Mouse (Mus musculus) forebrain, postnatal 0 days (tissue): ENCODE measurements around the gene Pou2f3. TPM values are rescaled to one million over a fixed set of nuclear protein-coding genes. Genes with fewer than 3 reads are reported as not detected.

Source experiments
- ATAC-seq: fragments of 200-750 bp; cut with Nextera tagmentation; 2 replicates; pipeline ENCODE4 v1.8.0; 2017; ENCODE audit warnings: mild to moderate bottlenecking, moderate library complexity
- DNase-seq: peaks from one replicate; pipeline ENCODE4 v3.0.0-alpha.2; 2015
- H3K27ac ChIP-seq: fragments of 300-500 bp; sonication (generic); 2 replicates; pipeline ENCODE4 v1.5.1; 2014; ENCODE audit warnings: low read depth, mild to moderate bottlenecking, antibody characterized with exemption, low read length, moderate library complexity, mixed read lengths
- H3K27me3 ChIP-seq: fragments of 300-500 bp; sonication (generic); 2 replicates; pipeline ENCODE4 v1.6.1; 2014; ENCODE audit warnings: mild to moderate bottlenecking, low read length, mixed read lengths; ENCODE audit not compliant: insufficient read depth
- H3K36me3 ChIP-seq: fragments of 300-500 bp; sonication (generic); 2 replicates; pipeline ENCODE4 v1.6.1; 2014; ENCODE audit warnings: mild to moderate bottlenecking, moderate library complexity; ENCODE audit not compliant: insufficient read depth
- H3K4me1 ChIP-seq: fragments of 300-500 bp; sonication (generic); 2 replicates; pipeline ENCODE4 v1.6.1; 2014; ENCODE audit warnings: antibody characterized with exemption; ENCODE audit not compliant: insufficient read depth
- H3K4me2 ChIP-seq: fragments of 300-500 bp; sonication (generic); 2 replicates; pipeline ENCODE4 v1.6.1; 2014; ENCODE audit warnings: low read depth, mild to moderate bottlenecking, moderate library complexity
- H3K4me3 ChIP-seq: fragments of 300-500 bp; sonication (generic); 2 replicates; pipeline ENCODE4 v1.5.1; 2014; ENCODE audit warnings: low read depth, low read length, mixed read lengths
- H3K9ac ChIP-seq: fragments of 300-500 bp; sonication (generic); 2 replicates; pipeline ENCODE4 v1.6.1; 2014; ENCODE audit warnings: mild to moderate bottlenecking
- H3K9me3 ChIP-seq: fragments of 300-500 bp; sonication (generic); 2 replicates; pipeline ENCODE4 v1.6.1; 2016; ENCODE audit warnings: low read length
- CTCF ChIP-seq: sonication (generic); IDR thresholded peaks from 2 replicates; pipeline ENCODE4 v1.5.1; 2016; ENCODE audit warnings: antibody characterized with exemption, control low read depth, low read depth
- WGBS: fragments of 180-500 bp; shearing (Covaris S2); extraction: QIAGEN DNeasy Blood & Tissue Kit; methylation state at CpG from one replicate; pipeline ENCODE4 v1.1.7; 2014; 5-methylcytosine and 5-hydroxymethylcytosine counted together
- polyA plus RNA-seq: library from polyadenylated mRNA; unstranded; fragments of >200 nt; fragmentation: Nextera tagmentation; extraction: Ambion mirVana; gene quantifications from 2 replicates; pipeline ENCODE4 v1.2.1, GENCODE M21; 2015
- total RNA-seq: library from RNA; depleted of rRNA; stranded (reverse); fragments of >200 nt; gene quantifications from 2 replicates; pipeline ENCODE4 v1.2.3, GENCODE M21; 2014

Pou2f3 gene
- total and polyA plus RNA-seq, 2 experiments from 2014 or later = not detected

GRCm38 (mm10) chr9:43232286-43232685 is 22.1 kb upstream of the Pou2f3 start:
- ATAC-seq (no peak), DNase-seq (no peak)
- Histone ChIP-seq H3K4me1 (no peaks in the 10 kb centered on the region), H3K9ac (no peak overlapping the region), H3K4me3 (no peak overlapping the region), H3K36me3 (no peaks in the 10 kb centered on the region), H3K9me3 (no peaks in the 10 kb centered on the region), H3K27ac (no peak overlapping the region), H3K27me3 (no peaks in the 10 kb centered on the region), H3K4me2 (no peak overlapping the region)
- WGBS = 24% methylated on average over 5 of the region's 5 CpGs
- no peak for TF ChIP-seq CTCF

DNA sequence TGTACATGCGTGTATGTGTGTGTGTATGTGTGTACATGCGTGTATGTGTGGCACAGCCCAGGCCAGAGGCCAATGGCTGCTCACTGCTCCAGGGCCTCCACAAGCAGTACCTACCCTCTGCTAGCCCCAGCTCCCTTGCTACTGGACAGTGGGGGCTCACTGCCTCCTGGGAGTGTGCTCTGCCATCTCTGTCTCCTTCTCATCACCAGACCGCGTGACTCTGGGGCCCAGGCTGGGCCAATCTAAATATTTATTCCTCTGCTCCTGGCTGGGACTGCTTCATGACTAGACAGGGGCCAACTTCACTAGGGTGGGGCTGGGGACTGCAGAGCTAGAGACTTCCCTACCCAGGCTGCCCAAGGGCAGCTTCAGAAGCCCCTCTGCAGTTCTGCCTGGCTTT is 21.6 kb upstream of the Pou2f3 start:
- Histone ChIP-seq H3K4me3 (no peak overlapping the region), H3K27ac (no peak overlapping the region), H3K4me2 (no peak overlapping the region), H3K9ac (no peak overlapping the region), H3K4me1 (no peaks in the 10 kb centered on the region), H3K36me3 (no peaks in the 10 kb centered on the region), H3K27me3 (no peaks in the 10 kb centered on the region), H3K9me3 (no peaks in the 10 kb centered on the region)
- no peak for TF ChIP-seq CTCF
- no peak for ATAC-seq
- WGBS = 75% methylated on average over 4 of the region's 4 CpGs
- no peak for DNase-seq

- TF ChIP-seq CTCF = no peak
- H3K9ac ChIP-seq = no peak overlapping the region
- no peaks in the 10 kb centered on the region for H3K27me3 ChIP-seq
- no peak overlapping the region for H3K27ac ChIP-seq
- H3K4me3 ChIP-seq = no peak overlapping the region
- H3K4me1 ChIP-seq = no peaks in the 10 kb centered on the region
- no peaks in the 10 kb centered on the region for H3K36me3 ChIP-seq
- WGBS = 74% methylated on average over 4 of the region's 4 CpGs
- DNase-seq (no peak), ATAC-seq (no peak)
- H3K9me3 ChIP-seq = no peaks in the 10 kb centered on the region
- H3K4me2 ChIP-seq = no peak overlapping the region
These were observed 20.7 kb upstream of the Pou2f3 start for GRCm38 (mm10) chr9:43230886-43231285.

DNA sequence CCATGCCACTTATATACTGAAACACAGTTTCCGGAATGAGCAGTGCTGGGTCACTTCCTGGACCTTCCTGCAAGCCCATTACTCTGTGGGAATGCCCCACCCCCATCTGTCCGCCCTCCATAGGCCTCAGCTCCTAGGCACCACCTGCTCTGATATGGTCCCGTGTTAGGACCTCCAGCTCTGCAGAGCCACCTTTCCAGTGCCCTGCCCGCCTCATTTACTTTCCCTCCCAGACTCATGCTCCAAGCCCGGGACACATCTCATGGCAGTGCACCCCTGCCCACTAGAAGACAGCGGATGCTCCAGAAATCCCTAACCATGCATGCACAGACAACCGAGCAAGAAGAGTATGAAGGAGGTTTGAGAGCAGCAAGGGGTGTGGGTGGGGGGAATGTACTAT is 19.8 kb upstream of the Pou2f3 start:
- no peak overlapping the region for H3K4me3 ChIP-seq
- no peak for TF ChIP-seq CTCF
- H3K9me3 ChIP-seq = no peaks in the 10 kb centered on the region
- H3K4me1 ChIP-seq = no peaks in the 10 kb centered on the region
- H3K27me3 ChIP-seq = no peaks in the 10 kb centered on the region
- no peak overlapping the region for H3K27ac ChIP-seq
- no peaks in the 10 kb centered on the region for H3K36me3 ChIP-seq
- WGBS = 89% methylated on average over 7 of the region's 7 CpGs
- H3K9ac ChIP-seq = no peak overlapping the region
- no peak overlapping the region for H3K4me2 ChIP-seq
- DNase-seq = no peak
- ATAC-seq = no peak

DNA sequence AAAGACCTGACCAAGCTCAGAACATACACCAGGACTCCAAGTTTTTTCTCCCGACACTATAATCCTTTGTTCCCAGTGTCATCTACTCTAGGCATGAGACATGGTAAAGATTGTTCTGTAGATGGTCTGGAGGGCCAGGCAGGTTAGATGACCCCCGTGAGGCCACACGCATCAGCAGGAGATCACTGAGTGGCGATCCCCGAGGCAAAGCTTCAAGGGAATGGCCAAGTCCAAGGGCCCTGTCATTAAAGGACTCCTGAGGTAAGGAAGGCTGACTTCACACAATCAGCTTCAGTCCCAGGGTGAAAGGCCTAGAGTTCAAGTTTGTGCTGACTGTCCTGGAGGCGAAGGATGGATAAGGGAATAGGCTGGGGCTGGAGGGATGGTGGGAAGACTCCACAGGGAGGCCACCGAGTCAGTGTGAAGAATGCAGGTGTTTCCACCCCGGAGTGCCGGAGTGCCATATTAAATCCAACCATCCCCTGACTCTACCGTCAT is 19.3 kb upstream of the Pou2f3 start:
- H3K27me3 ChIP-seq = no peaks in the 10 kb centered on the region
- no peak overlapping the region for H3K9ac ChIP-seq
- H3K4me1 ChIP-seq = no peaks in the 10 kb centered on the region
- no peak overlapping the region for H3K4me3 ChIP-seq
- H3K4me2 ChIP-seq = no peak overlapping the region
- WGBS = 92% methylated on average over 10 of the region's 10 CpGs
- TF ChIP-seq CTCF = no peak
- ATAC-seq (no peak), DNase-seq (no peak)
- H3K36me3 ChIP-seq = no peaks in the 10 kb centered on the region
- H3K27ac ChIP-seq = no peak overlapping the region
- no peaks in the 10 kb centered on the region for H3K9me3 ChIP-seq

DNA sequence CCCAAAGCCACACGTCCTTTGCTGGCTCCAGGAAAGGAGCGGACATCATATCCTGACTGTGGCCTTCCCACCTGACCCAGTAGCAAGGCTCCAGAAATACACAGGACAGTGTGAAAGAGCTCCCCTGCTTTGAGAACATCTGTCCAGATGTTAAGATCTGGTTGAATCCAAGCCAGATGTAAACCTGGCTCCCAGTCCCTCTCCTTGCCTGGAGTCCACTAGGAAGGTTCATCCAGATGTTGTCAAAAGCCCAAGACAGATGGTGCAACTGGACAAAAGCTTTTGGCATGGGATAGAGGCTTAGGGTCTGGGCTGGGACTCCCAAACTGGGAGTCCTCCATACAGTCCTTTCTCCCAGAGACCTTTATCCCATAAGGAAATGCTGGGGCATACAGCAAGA is 18.6 kb upstream of the Pou2f3 start:
- ATAC-seq (no peak), DNase-seq (no peak)
- WGBS = 93% methylated on average over 2 of the region's 2 CpGs
- Histone ChIP-seq H3K9ac (no peak overlapping the region), H3K27ac (no peak overlapping the region), H3K4me1 (no peaks in the 10 kb centered on the region), H3K36me3 (no peaks in the 10 kb centered on the region), H3K9me3 (no peaks in the 10 kb centered on the region), H3K27me3 (no peaks in the 10 kb centered on the region), H3K4me3 (no peak overlapping the region), H3K4me2 (no peak overlapping the region)
- no peak for TF ChIP-seq CTCF

DNA sequence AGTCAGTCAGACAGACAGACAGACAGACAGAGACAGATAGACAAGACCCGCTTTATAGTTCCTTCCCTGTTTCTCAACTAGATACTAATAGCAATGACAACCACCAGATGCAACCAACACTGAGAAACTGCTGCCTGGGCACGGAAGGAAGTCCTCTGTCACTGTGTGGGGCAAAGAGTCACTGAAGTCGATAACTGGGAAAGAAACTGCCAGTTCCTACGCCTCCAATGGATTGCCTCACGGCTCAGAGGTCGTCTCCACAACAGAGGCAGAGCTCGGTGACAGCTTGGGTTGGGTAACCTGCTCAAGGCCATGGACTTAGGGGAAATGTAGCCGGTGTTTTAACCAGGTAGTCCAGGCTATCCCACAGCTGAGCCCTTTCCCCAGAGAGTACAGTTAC is 17.5 kb upstream of the Pou2f3 start:
- no peak for ATAC-seq
- no peak for DNase-seq
- Histone ChIP-seq H3K4me3 (no peak overlapping the region), H3K4me1 (no peaks in the 10 kb centered on the region), H3K27me3 (no peaks in the 10 kb centered on the region), H3K36me3 (no peaks in the 10 kb centered on the region), H3K9me3 (no peaks in the 10 kb centered on the region), H3K27ac (no peak overlapping the region), H3K4me2 (no peak overlapping the region), H3K9ac (no peak overlapping the region)
- TF ChIP-seq CTCF = no peak
- 89% methylated on average over 8 of the region's 8 CpGs for WGBS

- no peaks in the 10 kb centered on the region for H3K9me3 ChIP-seq
- 82% methylated on average over 9 of the region's 9 CpGs for WGBS
- H3K27me3 ChIP-seq = no peaks in the 10 kb centered on the region
- no peak overlapping the region for H3K27ac ChIP-seq
- DNase-seq (no peak), ATAC-seq (no peak)
- H3K4me1 ChIP-seq = no peaks in the 10 kb centered on the region
- H3K4me2 ChIP-seq = no peak overlapping the region
- H3K9ac ChIP-seq = no peak overlapping the region
- no peak overlapping the region for H3K4me3 ChIP-seq
- no peaks in the 10 kb centered on the region for H3K36me3 ChIP-seq
- TF ChIP-seq CTCF = no peak
These were observed 16.5 kb upstream of the Pou2f3 start for GRCm38 (mm10) chr9:43226573-43227160.
